Mouse (Mus musculus) right cerebral cortex, postnatal 25 days (tissue): ENCODE measurements around the gene Tas1r3.

Experiments
- DNase-seq: peaks from one replicate; pipeline ENCODE4 v3.0.0; 2022

Gene Tas1r3

GRCm38 (mm10) chr4:155840076-155841002 lies 22.8 kb downstream of the Tas1r3 start:
- no peak for DNase-seq

- no peak for DNase-seq
Observed at GRCm38 (mm10) chr4:155839483-155839910, 23.7 kb downstream of the Tas1r3 start, which contains the start of gene Mxra8. TSS of gene Mxra8 (plus strand) at chr4:155839680.

- DNase-seq: no peak
Observed at GRCm38 (mm10) chr4:155838187-155839153, 24.7 kb downstream of the Tas1r3 start.

- DNase-seq: no peak
Observed at GRCm38 (mm10) chr4:155837404-155838010, 25.7 kb downstream of the Tas1r3 start.

- DNase-seq: peak; percentile 67
Observed at GRCm38 (mm10) chr4:155833836-155834235, 29.3 kb downstream of the Tas1r3 start.

- DNase-seq: no peak
Observed at GRCm38 (mm10) chr4:155833234-155833633, 29.9 kb downstream of the Tas1r3 start.

GRCm38 (mm10) chr4:155832321-155832720 lies 30.8 kb downstream of the Tas1r3 start:
- no peak for DNase-seq

- DNase-seq: no peak
Observed at GRCm38 (mm10) chr4:155831831-155832230, 31.3 kb downstream of the Tas1r3 start.

- peak; percentile 95 for DNase-seq
Observed at GRCm38 (mm10) chr4:155831205-155831766, 31.9 kb downstream of the Tas1r3 start, which contains the start of gene Aurkaip1. TSS of gene Aurkaip1 (plus strand) at chr4:155831272.

GRCm38 (mm10) chr4:155830596-155830995 lies 32.6 kb downstream of the Tas1r3 start:
- no peak for DNase-seq

- DNase-seq: no peak
Observed at GRCm38 (mm10) chr4:155829866-155830265, 33.3 kb downstream of the Tas1r3 start.

- DNase-seq: no peak
Observed at GRCm38 (mm10) chr4:155823443-155823842, 39.7 kb downstream of the Tas1r3 start.

GRCm38 (mm10) chr4:155821025-155821424 lies 42.1 kb downstream of the Tas1r3 start:
- DNase-seq: no peak

GRCm38 (mm10) chr4:155817533-155817932 lies 45.6 kb downstream of the Tas1r3 start:
- no peak for DNase-seq

GRCm38 (mm10) chr4:155812665-155813181 lies 50.4 kb downstream of the Tas1r3 start:
- DNase-seq: no peak

- DNase-seq: peak; percentile 94
Observed at GRCm38 (mm10) chr4:155811929-155812664, 51.1 kb downstream of the Tas1r3 start, which contains the start of gene Ccnl2. TSS of gene Ccnl2 (plus strand) at chr4:155812489.
